Comparison of ENCODE assay signal across 18 mouse cellular contexts in the genomic region with DNA sequence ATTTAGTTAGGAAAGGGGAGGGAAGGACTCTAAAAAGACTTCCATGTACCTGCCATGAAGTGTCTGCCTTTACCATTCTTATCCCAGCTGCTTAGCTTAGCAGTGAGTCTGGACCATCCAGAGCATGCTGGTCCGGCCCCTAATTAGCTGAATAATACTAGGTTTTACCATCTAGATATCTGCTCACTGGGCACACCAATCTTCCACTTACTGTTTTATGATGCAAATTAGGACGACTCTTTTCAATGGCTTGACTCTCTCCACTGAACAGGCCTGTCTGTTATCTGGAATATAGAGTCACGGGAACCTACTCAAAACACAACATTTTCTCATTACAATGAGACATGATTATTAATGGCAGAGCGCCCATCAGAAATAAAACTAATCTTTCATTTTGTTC. TPM values are rescaled to one million over a fixed set of nuclear protein-coding genes. Genes with fewer than 3 reads are reported as not detected.
"Had no signal": no experiment of that assay in that cellular context is flagged by ENCODE, and none has a peak within 500 bp of the region (broad histone marks: within the 10 kb centered on the region; RNA-seq: fewer than 3 reads in every experiment).

No protein-coding gene starts in this region.

- DNase-seq: kidney, adult 2 months; kidney, postnatal 14 days; liver; liver, embryonic 13.5 days; liver, postnatal 0 days; lung, postnatal 14 days; right cerebral cortex, postnatal 4 days; spleen, adult 18-20 months; thymus, adult 18-20 months; thymus, postnatal 14 days had no signal

- H3K4me3 ChIP-seq: kidney, embryonic 15.5 days; left cerebral cortex, adult 2 months; limb, embryonic 12.5 days; liver, embryonic 13.5 days; lung, embryonic 15.5 days; megakaryocyte, embryonic 14.5 days; midbrain, embryonic 12.5 days had no signal

- H3K4me2 ChIP-seq: kidney, embryonic 15.5 days; limb, embryonic 12.5 days; liver, embryonic 13.5 days; lung, embryonic 15.5 days; midbrain, embryonic 12.5 days had no signal

- H3K4me1 ChIP-seq: kidney, embryonic 15.5 days; limb, embryonic 12.5 days; liver, embryonic 13.5 days; lung, embryonic 15.5 days; megakaryocyte, embryonic 14.5 days had no signal

- H3K27ac ChIP-seq: kidney, embryonic 15.5 days; left cerebral cortex, adult 2 months; limb, embryonic 12.5 days; liver, embryonic 13.5 days; lung, embryonic 15.5 days; macrophage had no signal

- H3K9ac ChIP-seq: kidney, embryonic 15.5 days; limb, embryonic 12.5 days; liver, embryonic 13.5 days; liver, postnatal 0 days; lung, embryonic 15.5 days; midbrain, embryonic 12.5 days had no signal

- ATAC-seq: liver, postnatal 0 days had no signal

- H3K27me3 ChIP-seq: kidney, embryonic 15.5 days; limb, embryonic 12.5 days; liver, embryonic 13.5 days; lung, embryonic 15.5 days; megakaryocyte, embryonic 14.5 days; midbrain, embryonic 12.5 days had no signal

- H3K36me3 ChIP-seq: kidney, embryonic 15.5 days; limb, embryonic 12.5 days; liver, embryonic 13.5 days; lung, embryonic 15.5 days; midbrain, embryonic 12.5 days had no signal

- H3K9me3 ChIP-seq: kidney, embryonic 15.5 days; liver, embryonic 13.5 days; lung, embryonic 15.5 days had no signal

RNA-seq across cellular contexts. Expression of a gene that starts 55.7 kb away (rescaled TPM):
- polyA plus RNA-seq: kidney, embryonic 15.5 days; limb, embryonic 12.5 days; liver, embryonic 13.5 days; liver, postnatal 0 days; macrophage; midbrain, embryonic 12.5 days; stomach, embryonic 14.5 days had no signal
